Mouse (Mus musculus) cerebellum, postnatal 36 days (tissue): ENCODE measurements around the gene Egfl8.
A peak's percentile ranks its signal among the peaks of the same experiment; 100 is the strongest.

Experiments
- DNase-seq, 2 experiments: peaks; one replicate each; pipeline ENCODE4 v3.0.0; 2021 to 2022; ENCODE audit warnings: mixed read lengths in 2 of 2

The Egfl8 gene

DNA sequence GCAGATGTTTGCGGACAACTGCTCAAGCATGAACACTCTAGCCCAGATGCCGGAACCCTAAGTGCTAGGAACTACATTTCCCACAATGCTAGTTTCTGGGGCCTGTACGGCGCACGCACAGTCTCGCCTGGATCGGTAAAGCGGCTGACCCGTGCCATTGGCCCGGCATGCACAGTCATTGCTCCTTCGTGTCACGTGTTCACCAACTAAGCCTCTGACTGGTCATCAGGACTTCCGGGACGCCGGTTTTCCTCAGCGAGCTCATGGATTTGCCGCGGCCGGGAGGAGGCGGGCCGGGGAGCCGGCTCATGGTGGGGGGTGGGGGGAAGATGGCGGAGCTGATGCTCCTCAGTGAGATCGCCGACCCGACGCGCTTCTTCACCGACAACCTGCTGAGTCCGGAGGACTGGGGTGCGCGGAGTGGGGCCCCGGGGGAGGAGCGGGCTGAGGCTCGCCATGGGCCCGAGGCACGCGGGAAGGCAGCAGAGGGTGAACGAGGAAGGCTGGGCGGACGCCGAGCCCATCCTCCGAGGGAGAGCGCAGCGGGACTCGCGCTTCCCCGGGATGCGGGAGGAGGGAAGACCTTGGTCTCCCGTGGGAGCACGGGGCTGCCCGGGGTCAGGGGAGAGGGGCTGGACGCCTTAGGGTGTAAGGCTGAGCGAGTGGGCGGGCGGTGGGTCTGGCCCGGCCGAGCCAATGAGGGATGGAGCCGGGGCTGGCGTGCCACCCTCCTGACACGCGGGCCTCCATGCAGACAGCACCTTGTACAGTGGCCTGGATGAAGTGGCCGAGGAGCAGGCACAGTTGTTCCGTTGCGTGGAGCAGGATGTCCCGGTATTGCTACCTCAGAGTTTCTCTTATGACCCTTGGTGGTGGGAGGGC is 31.4 kb upstream of the Egfl8 start, which contains the start of gene Atf6b:
Gene Atf6b, plus strand, starts transcription at position 241 of the 882 bp plus-strand sequence.
- DNase-seq = peak; percentile 93 to 94

DNA sequence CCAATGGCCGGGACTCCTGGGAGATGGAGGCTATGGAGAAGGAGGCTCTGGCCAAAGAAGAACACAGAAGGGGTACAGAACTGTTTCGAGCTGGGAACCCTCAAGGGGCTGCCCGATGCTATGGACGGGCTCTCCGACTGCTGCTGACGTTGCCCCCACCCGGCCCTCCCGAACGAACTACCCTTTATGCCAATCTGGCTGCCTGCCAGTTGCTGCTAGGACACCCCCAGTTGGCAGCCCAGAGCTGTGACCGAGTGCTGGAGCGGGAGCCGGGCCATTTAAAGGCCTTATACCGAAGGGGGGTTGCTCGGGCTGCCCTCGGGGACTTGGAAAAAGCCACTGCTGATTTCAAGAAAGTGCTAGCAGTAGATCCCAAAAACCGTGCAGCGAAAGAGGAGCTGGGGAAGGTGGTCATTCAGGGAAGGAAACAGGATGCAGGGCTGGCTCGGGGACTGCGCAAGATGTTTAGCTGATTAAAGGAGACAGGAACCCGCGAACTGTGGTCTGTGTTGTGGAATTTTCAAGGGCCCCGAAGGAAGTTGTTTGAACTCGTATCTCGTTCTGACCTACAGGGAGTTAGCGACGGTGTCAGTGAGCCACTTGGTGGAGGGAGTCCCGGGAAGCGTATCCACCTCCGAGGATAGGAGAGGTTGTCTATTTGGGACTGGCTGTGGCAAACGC is 30.2 kb upstream of the Egfl8 start:
- no peak for DNase-seq

DNA sequence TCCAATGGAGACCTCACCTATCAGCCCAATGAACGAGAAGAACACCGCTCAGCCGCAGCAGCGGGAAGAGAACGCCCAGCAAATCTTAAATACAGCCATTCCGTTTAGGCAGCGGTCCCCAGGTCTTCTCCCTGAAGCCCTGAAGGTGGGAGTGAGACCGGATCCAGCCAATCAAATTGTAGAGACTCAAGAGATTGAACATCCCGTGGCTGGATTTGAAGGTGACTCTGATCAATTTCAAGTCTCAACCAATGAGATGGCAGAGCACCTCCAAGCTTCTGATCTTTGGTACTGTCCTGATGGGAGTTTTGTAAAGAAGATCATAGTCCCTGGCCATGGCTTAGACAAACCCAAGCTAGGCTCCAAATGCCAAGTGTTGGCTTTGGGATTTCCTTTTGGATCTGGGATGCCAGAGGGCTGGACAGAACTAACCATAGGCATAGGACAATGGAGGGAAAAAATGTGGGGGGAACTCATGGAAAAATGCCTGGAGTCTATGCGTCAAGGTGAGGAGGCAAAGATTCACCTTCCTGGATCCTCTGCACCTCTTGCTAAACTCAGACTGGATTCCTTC is 29.6 kb upstream of the Egfl8 start:
- no peak for DNase-seq

DNA sequence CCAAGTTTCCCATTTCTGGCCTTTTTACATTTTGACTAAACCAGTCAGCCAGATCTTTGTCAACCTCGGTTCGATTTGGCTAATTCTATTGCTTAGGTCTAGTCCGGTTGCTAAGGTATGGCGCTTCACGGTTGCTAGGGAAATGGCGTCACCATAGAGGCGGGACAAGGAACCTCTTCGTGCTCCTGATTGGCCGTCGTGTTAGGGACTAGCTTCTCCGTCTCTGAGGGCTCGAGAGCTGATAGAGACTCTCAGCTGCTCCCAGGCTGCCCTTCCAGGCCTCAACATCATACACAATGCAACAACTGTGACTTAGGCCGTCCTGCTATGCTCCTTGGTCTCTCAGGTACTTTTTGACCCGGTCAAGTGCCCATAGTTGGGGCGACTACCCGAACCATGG is 28.8 kb upstream of the Egfl8 start, which contains the start of gene Fkbpl:
Gene Fkbpl, plus strand, starts transcription at position 157 of the 400 bp plus-strand sequence.
- DNase-seq = peak; percentile 95 to 99

DNA sequence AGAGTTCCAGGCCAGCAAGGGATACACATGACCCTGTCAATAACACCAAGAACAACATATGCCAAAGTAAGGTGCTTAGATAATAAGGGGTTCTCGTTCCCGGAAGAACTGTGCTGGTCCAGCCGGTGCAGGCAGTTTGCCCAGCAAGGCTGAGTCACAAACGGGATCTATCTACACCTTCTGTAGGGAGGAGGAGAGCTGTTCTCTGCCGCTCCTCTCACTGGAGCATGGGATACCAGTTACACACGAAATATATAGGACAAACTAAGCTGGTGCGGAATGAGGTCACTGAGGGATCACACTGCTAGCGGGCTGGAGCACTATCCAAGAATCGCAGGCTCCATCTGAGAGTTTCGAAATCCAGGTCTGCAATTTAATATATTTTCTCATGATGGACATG is 28.2 kb upstream of the Egfl8 start:
- peak; percentile 79 to 82 for DNase-seq

DNA sequence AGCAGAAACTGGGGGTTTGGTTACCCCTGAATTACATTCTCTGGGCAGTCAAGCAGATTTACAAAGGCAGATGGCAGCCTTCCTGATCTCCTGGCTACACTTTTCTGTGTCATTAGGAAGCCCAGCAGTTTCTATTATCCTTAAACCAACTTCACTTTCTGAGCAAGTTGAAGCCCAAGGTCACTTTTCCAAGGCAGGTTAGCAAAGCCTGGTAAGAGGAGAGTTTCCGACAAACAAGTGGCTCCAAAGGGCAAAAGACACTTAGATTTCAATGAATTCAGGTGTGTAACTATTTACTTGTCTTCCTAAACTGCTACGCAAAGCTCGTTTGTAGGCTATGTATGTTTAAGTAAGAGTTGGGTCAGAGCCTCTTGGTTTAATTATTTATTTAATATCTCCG is 27.6 kb upstream of the Egfl8 start:
- DNase-seq = no peak

DNA sequence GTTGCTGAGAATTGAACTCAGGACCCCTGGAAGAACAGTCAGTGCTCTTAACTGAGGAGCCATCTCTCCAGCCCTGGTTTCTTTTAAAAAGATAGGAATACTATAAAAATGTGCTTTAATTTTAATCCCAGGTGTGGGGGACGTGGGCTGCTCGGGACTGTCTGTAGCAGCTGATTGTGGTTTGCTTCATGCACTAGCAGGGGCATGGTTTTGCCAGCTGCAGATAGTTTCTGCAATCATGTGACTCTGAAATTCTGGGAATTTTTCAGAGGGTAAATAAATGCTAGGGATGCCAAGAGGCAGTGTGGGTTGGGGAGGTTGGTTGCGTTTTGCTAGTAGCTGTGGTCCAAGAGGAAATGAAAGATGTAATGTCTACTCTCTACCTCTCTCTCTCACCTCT is 26.2 kb upstream of the Egfl8 start:
- no peak for DNase-seq

DNA sequence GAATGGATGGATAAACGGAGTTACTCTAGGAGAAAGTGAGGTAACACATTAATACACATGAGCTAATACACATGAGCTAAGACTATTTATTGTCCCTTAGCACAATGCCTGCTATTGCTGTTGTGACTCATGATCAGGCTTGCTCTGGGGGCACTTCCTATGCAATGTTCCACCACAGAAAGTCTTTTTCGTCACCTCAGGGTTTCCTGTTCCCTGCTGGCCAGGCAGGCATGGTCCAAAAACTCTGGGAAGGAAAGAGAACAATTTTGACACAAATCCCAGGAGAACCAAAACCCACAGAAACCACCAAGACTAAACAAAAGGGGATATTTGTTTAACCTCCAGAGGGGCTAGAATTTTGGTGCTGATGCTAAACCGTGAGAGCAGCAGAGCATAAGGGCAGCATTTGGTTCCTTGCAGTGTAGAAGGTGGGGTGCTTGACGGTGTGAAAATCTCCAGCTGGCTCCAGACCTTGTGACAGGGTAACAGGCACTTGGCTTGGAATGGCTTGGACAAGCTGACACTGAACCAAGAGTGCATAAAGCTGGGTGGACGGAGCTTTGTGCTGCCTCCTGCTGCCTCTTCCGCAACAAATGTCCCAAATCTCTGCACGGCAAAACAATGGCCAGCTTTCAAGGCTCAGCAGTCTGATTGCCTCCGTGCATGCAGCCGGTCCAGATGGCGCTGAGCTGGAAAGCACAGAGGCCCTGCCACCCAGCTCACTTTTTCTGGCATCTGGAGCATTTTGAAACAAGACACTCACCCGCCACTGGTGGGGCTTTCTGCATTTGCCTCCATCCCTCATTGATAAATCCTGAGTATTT is 25.2 kb upstream of the Egfl8 start:
- DNase-seq = peak; percentile 85 to 89

DNA sequence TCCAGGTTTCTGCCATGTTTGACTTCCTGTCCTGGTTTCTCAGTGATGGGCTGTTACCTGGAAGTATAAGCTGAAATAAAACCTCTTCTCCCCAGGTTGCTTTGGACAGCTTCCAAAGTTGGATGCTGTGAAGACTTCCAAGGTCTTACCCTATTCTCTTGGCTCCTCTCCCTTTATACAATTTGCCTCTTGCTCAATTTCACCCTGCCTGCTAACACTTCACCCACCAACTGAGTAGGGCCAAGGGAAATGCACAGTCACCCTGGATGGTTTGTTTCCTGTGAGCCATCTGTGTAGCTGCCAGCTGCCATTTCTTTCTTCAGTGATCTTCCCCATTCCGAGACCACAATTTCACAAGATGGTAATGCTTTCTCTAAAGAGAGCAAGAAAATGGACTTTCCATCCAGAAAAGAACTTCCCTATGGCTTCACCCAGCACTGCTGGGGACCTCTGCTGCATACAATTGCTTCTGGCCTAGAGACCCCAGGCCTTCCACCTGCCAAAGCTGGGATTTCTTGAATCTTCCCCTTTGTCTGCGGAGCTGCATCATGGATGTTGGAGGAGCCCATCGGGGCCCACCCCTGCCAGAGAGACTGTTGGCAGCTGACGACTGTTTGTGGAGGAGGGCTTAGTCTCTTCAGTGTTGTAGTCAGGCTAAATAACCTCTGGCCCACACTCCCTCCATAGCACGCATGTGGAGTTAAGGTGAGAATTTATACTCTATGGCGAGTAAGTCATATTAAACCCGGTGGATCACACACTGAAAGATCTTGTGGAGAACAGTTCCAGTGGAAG is 23.9 kb upstream of the Egfl8 start:
- DNase-seq = peak in 1 of 2 experiments; percentile 22

DNA sequence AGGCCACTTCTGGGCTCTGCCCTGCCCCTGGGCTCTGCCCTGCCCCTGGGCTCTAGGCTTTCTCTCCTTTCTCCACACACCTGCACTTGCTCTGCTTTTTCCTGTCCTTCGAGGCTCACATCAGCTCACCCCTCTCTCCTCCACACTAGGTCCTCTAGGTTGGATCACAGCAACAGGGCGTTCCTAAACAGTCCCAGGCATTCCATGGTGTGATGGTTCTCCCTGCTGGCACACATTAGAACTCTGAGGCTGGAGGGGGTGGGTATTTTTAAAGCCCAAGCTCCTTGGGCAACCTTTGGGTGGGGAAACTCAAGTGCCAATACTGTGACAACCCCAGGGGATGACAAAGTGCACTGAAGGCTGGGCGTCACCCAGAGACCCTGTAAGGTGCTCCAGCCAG is 21.7 kb upstream of the Egfl8 start:
- DNase-seq = no peak

DNA sequence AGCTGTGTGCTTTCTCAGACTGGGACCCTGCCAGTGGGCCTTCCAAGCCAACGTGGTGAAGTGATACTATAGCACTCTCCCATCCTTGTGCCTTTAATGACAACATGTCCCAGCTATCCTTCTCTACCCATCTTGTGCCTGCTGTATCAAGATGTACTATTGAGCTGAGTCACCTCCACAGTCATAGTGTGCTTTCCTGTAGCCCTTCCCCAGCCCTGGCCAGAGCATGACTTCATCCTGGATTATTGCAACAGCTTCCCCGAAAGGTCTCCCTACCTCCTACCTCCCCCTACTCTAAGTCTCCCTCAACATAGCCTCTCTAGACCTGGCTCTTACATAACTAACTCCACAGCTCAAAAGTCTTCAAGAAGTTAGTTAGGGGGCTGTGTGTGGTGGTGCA is 19.9 kb upstream of the Egfl8 start:
- DNase-seq = no peak

DNA sequence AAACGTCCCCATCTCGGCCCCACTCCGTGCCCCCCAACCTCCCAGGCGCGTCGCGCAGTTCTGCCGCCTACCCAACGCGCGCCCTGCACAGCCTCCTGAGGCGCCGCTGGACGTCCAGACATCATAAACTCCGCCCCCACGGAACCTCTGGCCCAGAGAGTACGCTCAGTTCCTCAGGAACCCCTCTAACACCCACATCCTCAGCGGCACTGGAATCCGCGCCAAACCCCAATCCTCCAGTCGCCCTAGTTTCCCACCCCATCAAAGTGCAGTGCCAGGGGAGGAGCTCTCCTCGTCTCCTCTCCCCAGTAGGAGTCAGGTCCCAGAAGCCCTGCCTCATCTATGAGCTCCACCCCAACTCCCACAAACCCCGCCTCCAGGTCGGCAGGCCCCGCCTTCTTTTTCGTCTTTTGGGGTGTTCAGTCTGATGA is 16.5 kb upstream of the Egfl8 start:
- peak; percentile 80 to 82 for DNase-seq

DNA sequence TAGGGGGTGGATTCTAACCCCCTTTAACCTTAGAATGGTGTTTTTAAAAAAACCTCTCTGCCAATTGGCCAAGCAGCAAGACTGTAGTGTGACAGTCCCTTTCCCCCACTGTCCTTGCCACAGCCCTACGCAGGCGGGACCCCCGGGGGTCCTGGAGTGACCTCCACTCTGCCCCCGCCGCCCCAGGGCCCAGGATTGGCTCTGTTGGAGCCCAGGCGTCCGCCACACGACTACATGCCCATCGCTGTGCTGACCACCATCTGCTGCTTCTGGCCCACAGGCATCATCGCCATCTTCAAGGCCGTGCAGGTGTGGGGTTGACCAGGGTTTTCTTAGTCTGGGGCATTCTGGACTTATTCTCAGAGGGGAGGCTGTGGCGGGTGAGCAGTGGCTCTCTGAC is 15.9 kb upstream of the Egfl8 start:
- DNase-seq = peak; percentile 49 to 55

DNA sequence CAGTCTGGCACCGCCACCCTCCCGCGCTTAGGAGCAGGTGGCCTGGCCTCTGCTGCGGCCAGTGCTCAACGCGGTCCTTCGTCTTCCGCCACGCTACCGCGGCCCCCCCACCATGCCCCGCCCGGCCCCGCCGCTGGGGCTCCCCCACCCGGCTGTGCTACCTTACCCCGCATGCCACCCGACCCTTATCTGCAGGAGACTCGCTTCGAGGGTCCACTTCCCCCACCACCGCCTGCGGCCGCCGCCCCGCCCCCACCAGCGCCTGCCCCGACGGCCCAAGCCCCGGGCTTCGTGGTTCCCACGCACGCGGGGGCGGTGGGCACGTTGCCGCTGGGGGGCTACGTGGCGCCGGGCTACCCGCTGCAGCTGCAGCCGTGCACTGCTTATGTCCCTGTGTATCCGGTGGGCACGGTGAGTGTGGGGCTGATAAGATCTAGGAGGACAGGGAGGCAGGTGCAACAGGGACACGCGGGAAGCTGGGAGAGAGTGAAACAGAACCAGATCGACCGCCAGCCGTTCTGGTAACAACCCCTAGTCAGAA is 15.1 kb upstream of the Egfl8 start:
- peak; percentile 51 to 59 for DNase-seq

DNA sequence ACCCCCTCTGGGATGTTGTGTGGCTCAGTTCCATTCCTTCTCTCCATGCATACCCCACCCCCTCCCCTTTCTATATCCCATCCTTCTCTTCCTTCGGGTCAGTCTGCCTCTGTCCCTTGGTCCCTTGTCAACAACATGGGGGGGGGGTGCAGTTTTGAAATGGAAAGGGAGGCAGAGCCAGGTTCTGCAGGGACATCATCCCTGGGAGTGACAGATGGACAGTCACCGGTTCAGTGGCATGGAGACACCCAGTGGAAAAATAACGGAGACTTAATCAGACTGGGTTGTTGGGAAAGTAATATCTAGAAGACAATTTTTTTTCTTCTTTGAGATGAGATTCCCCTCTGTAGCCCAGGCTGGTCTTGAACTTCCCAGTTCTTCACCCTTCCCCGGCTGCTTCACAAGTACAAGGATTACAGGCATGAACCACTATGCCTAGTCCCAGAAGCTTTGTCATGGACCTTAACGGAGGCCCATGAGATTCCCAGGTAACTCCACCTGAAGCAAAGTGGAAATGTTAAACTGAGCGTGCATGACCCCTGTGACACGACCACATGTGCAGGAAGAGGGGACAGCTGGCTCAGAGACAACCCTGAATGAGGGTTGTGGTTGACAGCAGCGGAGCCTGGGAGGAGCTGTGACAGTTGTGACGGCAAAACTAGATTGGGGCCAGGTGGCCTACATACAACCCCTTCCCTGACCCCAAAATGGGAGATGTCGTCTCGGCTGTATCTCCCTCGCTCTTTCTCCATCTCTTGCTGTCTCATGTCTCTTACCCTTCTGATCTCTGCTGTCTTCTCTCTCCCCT is 14.2 kb upstream of the Egfl8 start:
- peak; percentile 62 to 69 for DNase-seq

DNA sequence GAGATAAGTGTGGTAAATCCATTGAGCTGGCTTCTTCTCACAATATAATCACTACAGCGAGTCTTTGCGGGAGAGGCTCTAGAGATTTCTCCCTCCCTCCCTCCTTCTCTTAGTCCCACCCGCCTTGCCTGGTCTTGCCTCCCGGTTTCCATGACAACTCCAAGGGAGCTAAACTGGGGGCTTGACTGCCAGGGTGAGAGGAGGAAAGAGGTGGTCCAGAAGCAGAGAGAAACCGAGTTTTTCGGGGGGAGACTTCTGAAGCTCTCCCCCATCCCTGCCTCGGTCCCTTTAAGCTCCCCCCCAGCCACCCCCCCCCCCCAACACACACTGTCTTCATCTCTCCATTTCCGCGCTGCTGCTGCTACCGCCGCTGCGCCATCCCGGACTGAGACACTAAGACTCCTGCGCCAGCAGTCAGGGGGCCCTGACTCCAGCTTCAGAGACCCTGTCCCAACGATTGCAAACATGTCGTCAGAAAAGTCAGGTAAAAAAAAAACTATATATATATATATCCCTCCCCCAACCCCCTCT is 13.5 kb upstream of the Egfl8 start, which contains the start of gene Prrt1:
Gene Prrt1, plus strand, starts transcription at position 313 of the 531 bp plus-strand sequence.
- peak; percentile 58 to 63 for DNase-seq

DNA sequence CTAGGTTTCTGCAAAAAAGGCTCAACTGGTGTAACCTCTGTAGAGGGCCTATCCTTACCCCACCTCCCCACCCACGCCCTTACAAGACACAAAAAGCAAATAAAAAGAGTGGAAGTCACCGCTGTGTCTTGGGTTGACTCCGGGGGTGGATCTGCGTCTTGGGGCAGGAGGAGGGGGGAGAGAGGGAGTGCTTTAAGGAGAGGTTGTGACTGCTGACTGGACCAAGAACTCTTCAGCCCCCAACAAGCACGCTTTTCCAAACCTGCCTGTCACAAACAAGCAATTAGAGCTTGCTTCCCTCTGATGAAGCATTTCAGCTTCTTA is 12.8 kb upstream of the Egfl8 start:
- no peak for DNase-seq

DNA sequence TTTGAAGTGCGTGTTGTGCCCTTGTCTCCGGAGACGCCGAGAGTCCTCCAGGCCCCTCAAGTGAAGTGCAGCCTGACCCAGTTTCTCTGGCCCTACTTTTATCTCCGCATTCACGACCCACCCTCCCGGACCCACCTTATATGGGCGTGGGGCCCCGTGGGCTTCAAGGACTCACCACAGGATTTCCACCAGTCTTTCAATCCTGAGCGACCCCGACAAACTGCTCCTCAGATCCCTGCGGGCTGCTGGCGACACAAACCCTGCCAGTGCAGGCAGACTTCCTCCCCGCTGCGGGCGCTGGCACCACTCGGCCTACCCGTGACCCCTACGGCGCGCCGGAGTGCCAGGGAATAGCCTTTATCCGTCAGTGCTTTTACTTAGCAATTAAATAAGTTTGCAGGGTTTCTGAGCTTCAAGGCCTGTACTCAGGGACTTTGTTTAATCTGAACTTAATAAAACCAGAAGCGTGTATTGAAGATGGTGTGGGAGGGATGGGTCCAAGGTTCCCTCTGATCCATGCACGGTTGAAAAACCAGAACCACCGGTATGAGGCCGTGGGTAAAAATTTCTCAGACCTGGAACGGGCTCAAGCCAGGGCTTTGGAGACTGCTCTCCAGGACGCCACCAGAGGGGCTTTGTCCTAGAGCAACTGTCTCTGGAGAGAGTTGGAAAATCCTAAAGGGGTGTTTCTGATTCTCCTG is 12.3 kb upstream of the Egfl8 start, which contains the start of gene Ppt2:
Gene Ppt2, minus strand, starts transcription at position 568 of the 701 bp plus-strand sequence.
- peak; percentile 82 to 84 for DNase-seq

DNA sequence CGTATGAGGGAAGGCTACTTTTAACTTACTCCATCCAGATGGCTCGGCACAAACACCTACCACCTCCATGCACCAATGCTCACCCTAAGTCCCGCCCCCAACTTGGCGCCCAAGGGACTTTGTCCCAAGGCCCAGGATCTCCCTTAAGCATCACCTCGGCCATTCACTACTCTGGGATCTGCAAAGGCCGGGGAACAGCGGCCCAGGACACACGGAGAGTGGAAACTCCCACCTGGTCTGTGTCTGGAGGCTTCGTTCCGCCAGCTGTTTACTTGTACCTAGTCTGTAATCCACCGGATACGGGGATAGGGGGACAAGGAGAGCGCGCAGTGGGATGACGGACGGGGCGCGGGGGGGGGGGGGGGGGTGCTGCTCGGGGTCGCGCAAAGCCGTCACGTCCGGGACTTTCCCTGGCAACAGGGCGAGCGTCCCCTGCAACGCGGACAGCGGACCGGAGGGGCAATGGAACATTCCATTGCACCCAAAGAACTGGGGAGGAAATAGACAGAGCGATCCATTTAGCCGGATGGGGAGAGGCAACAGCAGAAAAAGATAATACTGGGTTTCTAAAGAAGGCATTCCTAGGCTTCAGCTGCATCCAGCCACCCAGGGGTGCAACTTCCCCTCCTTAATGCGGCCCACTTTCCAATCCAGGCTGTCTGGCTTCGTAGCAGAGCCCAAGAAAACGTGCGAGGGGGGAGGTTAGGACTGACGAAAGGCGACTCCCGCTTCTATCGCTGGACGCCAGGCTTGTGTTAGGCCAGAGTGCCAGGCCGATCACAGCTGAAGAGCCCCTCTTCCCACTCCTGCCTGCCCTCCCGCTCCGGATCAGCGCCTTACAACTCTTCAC is 11.5 kb upstream of the Egfl8 start:
- peak; percentile 80 to 86 for DNase-seq
